ENCODE assay signal across 13 mouse cellular contexts in genomic region chr1:162219781-162220180, GRCm38 (mm10).
DNase-seq lines count a peak whose midpoint lies in the region; ATAC-seq and TF ChIP-seq lines count a peak whose summit lies in the region.
"Had no signal": no experiment of that assay in that cellular context is flagged by ENCODE, and none has a peak within 500 bp of the region (broad histone marks: within the 10 kb centered on the region; RNA-seq: fewer than 3 reads in every experiment).

No protein-coding gene starts in this region.

- no peak for TF ChIP-seq POLR2A in kidney, adult 2 months (IDR thresholded peaks at IDR 0.05; ENCODE audit: low read depth, low read length)

- H3K9ac ChIP-seq in forebrain, embryonic 11.5 days (ENCODE audit: low read length), result no peak overlapping the region
- peak overlapping the region; percentile 84 for H3K9ac ChIP-seq in kidney, embryonic 14.5 days (ENCODE audit: low read depth, low read length)
- peak overlapping the region; percentile 65 for H3K9ac ChIP-seq in limb, embryonic 11.5 days (ENCODE audit: low read length)
- H3K9ac ChIP-seq: midbrain, embryonic 12.5 days; neural tube, embryonic 13.5 days had no signal

- H3K27me3 ChIP-seq in forebrain, embryonic 10.5 days (ENCODE audit: poor library complexity, severe bottlenecking), result peaks cover 6% of the 10 kb centered on the region; the same call in 1 of the 2 replicates
- no peaks in the 10 kb centered on the region for H3K27me3 ChIP-seq in forebrain, embryonic 11.5 days (ENCODE audit: control insufficient read depth, insufficient read depth, low read length)
- no peaks in the 10 kb centered on the region for H3K27me3 ChIP-seq in kidney, embryonic 14.5 days (ENCODE audit: control insufficient read depth, insufficient read depth, low read length)
- no peaks in the 10 kb centered on the region for H3K27me3 ChIP-seq in kidney, adult 2 months (replicated peaks; ENCODE audit: control insufficient read depth, insufficient read depth, low read length)
- H3K27me3 ChIP-seq in embryonic facial prominence, embryonic 10.5 days (replicated peaks; ENCODE audit: low read depth, poor library complexity, severe bottlenecking), result 0 out of 2 replicates have a peak, but pooled peaks cover 4% of the 10 kb centered on the region
- H3K27me3 ChIP-seq in limb, embryonic 11.5 days (ENCODE audit: control insufficient read depth, insufficient read depth, low read length), result no peaks in the 10 kb centered on the region
- H3K27me3 ChIP-seq: neural tube, embryonic 13.5 days had no signal

- H3K4me3 ChIP-seq in forebrain, embryonic 10.5 days, result peak overlapping the region; percentile 45
- no peak overlapping the region for H3K4me3 ChIP-seq in forebrain, embryonic 11.5 days (ENCODE audit: low read depth, low read length)
- H3K4me3 ChIP-seq in kidney, embryonic 14.5 days (ENCODE audit: low read length), result peak overlapping the region; percentile 57
- no peak overlapping the region for H3K4me3 ChIP-seq in kidney, adult 2 months (ENCODE audit: insufficient read depth, low read depth, low read length)
- H3K4me3 ChIP-seq in embryonic facial prominence, embryonic 10.5 days, result peak overlapping the region; percentile 74
- peak overlapping the region; percentile 51 for H3K4me3 ChIP-seq in limb, embryonic 11.5 days (ENCODE audit: low read depth, low read length)
- H3K4me3 ChIP-seq: midbrain, embryonic 12.5 days had no signal

- no peaks in the 10 kb centered on the region for H3K36me3 ChIP-seq in forebrain, embryonic 10.5 days (replicated peaks)
- no peaks in the 10 kb centered on the region for H3K36me3 ChIP-seq in forebrain, embryonic 11.5 days (ENCODE audit: control insufficient read depth, insufficient read depth, low read length)
- H3K36me3 ChIP-seq in kidney, embryonic 14.5 days (ENCODE audit: control insufficient read depth, insufficient read depth, low read length), result no peaks in the 10 kb centered on the region; the same call in 1 of the 2 replicates
- H3K36me3 ChIP-seq in kidney, adult 2 months (ENCODE audit: control insufficient read depth, insufficient read depth, low read length), result no peaks in the 10 kb centered on the region
- peaks cover 15% of the 10 kb centered on the region for H3K36me3 ChIP-seq in embryonic facial prominence, embryonic 10.5 days (replicated peaks)
- peaks cover 2% of the 10 kb centered on the region; the same call in 1 of the 2 replicates for H3K36me3 ChIP-seq in limb, embryonic 11.5 days (ENCODE audit: control insufficient read depth, insufficient read depth, low read length)
- H3K36me3 ChIP-seq: midbrain, embryonic 12.5 days; neural tube, embryonic 13.5 days had no signal

- ATAC-seq in forebrain, embryonic 11.5 days (replicated peaks; ENCODE audit: low FRiP score), result no peak
- ATAC-seq in kidney, embryonic 14.5 days (ENCODE audit: low FRiP score, low TSS enrichment), result no peak
- no peak for ATAC-seq in limb, embryonic 11.5 days (ENCODE audit: insufficient number of reproducible peaks, low FRiP score, low TSS enrichment, low read depth)

- WGBS in forebrain, embryonic 10.5 days, result 90% methylated on average over 1 of the region's 1 CpGs
- 80% methylated on average over 1 of the region's 1 CpGs for WGBS in forebrain, embryonic 11.5 days
- 59% methylated on average over 1 of the region's 1 CpGs for WGBS in kidney, embryonic 14.5 days
- WGBS in kidney, adult 2 months, result 82% methylated on average over 1 of the region's 1 CpGs
- WGBS in embryonic facial prominence, embryonic 10.5 days, result 49% methylated on average over 1 of the region's 1 CpGs
- WGBS in limb, embryonic 11.5 days, result 55% methylated on average over 1 of the region's 1 CpGs

- TF ChIP-seq CTCF in kidney, adult 2 months (conservative IDR thresholded peaks at IDR 0.05; ENCODE audit: insufficient read depth, insufficient read length, low read depth, low read length), result no peak

- peaks cover 23% of the 10 kb centered on the region for H3K4me1 ChIP-seq in forebrain, embryonic 10.5 days
- no peaks in the 10 kb centered on the region for H3K4me1 ChIP-seq in forebrain, embryonic 11.5 days (replicated peaks; ENCODE audit: control insufficient read depth, insufficient read depth, low read length)
- peaks cover 12% of the 10 kb centered on the region for H3K4me1 ChIP-seq in kidney, embryonic 14.5 days (ENCODE audit: control insufficient read depth, insufficient read depth, low read length)
- H3K4me1 ChIP-seq in kidney, adult 2 months (ENCODE audit: control insufficient read depth, insufficient read depth, low read length), result no peaks in the 10 kb centered on the region
- H3K4me1 ChIP-seq in embryonic facial prominence, embryonic 10.5 days, result peaks cover 34% of the 10 kb centered on the region
- peaks cover 15% of the 10 kb centered on the region for H3K4me1 ChIP-seq in limb, embryonic 11.5 days (ENCODE audit: control insufficient read depth, insufficient read depth, low read length)

- no peaks in the 10 kb centered on the region for H3K9me3 ChIP-seq in forebrain, embryonic 10.5 days
- no peaks in the 10 kb centered on the region for H3K9me3 ChIP-seq in forebrain, embryonic 11.5 days (ENCODE audit: control insufficient read depth, low read length)
- H3K9me3 ChIP-seq in kidney, embryonic 14.5 days (ENCODE audit: control insufficient read depth, low read length), result no peaks in the 10 kb centered on the region
- no peaks in the 10 kb centered on the region for H3K9me3 ChIP-seq in embryonic facial prominence, embryonic 10.5 days
- no peaks in the 10 kb centered on the region for H3K9me3 ChIP-seq in limb, embryonic 11.5 days (ENCODE audit: control insufficient read depth, low read length)
- H3K9me3 ChIP-seq: midbrain, embryonic 12.5 days; neural tube, embryonic 13.5 days had no signal

- no peak overlapping the region for H3K4me2 ChIP-seq in forebrain, embryonic 11.5 days (ENCODE audit: low read depth, low read length, severe bottlenecking)
- peak overlapping the region; percentile 45 for H3K4me2 ChIP-seq in kidney, embryonic 14.5 days (replicated peaks; ENCODE audit: low read depth, low read length)
- H3K4me2 ChIP-seq in limb, embryonic 11.5 days (ENCODE audit: low read depth, severe bottlenecking), result peak overlapping the region; percentile 42; the same call in 1 of the 2 replicates
- H3K4me2 ChIP-seq: midbrain, embryonic 12.5 days had no signal

- H3K27ac ChIP-seq in forebrain, embryonic 10.5 days, result peak overlapping the region; percentile 85
- H3K27ac ChIP-seq in forebrain, embryonic 11.5 days (ENCODE audit: low read depth, low read length), result no peak overlapping the region
- H3K27ac ChIP-seq in kidney, embryonic 14.5 days (ENCODE audit: low read depth, low read length), result no peak overlapping the region
- no peak overlapping the region for H3K27ac ChIP-seq in kidney, adult 2 months (ENCODE audit: insufficient read depth, low read depth, low read length)
- H3K27ac ChIP-seq in embryonic facial prominence, embryonic 10.5 days (replicated peaks), result peak overlapping the region; percentile 96
- H3K27ac ChIP-seq in limb, embryonic 11.5 days (replicated peaks; ENCODE audit: low read depth, low read length), result peak overlapping the region; percentile 100
- H3K27ac ChIP-seq: midbrain, embryonic 12.5 days; neural tube, embryonic 13.5 days had no signal

- DNase-seq in forebrain, embryonic 10.5 days (ENCODE audit: extremely low spot score, low spot score), result no peak
- DNase-seq in forebrain, embryonic 11.5 days (ENCODE audit: low spot score), result no peak
- DNase-seq in kidney, adult 2 months, result no peak
- no peak for DNase-seq in embryonic facial prominence, embryonic 10.5 days (ENCODE audit: low spot score)
- no peak for DNase-seq in limb, embryonic 11.5 days (ENCODE audit: low spot score)
- no peak for DNase-seq in gastrocnemius, adult 8-10 months (ENCODE audit: low spot score in 2 of 2)
- no peak for DNase-seq in layer of hippocampus, adult 9-11 months
- DNase-seq: cerebellum, adult 9-10 months; kidney, postnatal 36 days; lung, adult 18-20 months had no signal

Comparison
In these comparisons a context has a peak if more than half of its experiments do, and no peak if none do; other contexts are left out.
1. H3K27ac ChIP-seq: peak in forebrain, embryonic 10.5 days (single experiment), embryonic facial prominence, embryonic 10.5 days (single experiment) and limb, embryonic 11.5 days (single experiment); none in forebrain, embryonic 11.5 days (single experiment), kidney, embryonic 14.5 days (single experiment) and kidney, adult 2 months (single experiment).
2. H3K4me3 ChIP-seq: peak in forebrain, embryonic 10.5 days (single experiment), kidney, embryonic 14.5 days (single experiment), embryonic facial prominence, embryonic 10.5 days (single experiment) and limb, embryonic 11.5 days (single experiment); none in forebrain, embryonic 11.5 days (single experiment) and kidney, adult 2 months (single experiment).